Mouse (Mus musculus) brain, embryonic 14.5 days (tissue): ENCODE data around the gene Fktn. TPM values are rescaled to one million over a fixed set of nuclear protein-coding genes. Genes with fewer than 3 reads are reported as not detected.
"Not testable (repeated sequence)": the region's sequence is repeated elsewhere in the genome, so short reads cannot be mapped to it uniquely, and the experiment has no call there.

Experiments used
- DNase-seq: peaks from one replicate; pipeline ENCODE4 v3.0.0-alpha.2; 2011; ENCODE audit warnings: low read depth
- CTCF ChIP-seq: fragments of 200-500 bp; IDR thresholded peaks from 2 replicates; pipeline ENCODE4 v1.5.1; 2012; ENCODE audit warnings: inconsistent platforms, mild to moderate bottlenecking, moderate library complexity, borderline replicate concordance; ENCODE audit not compliant: insufficient read depth, insufficient read length; ENCODE audit errors: extremely low read depth
- POLR2A ChIP-seq: fragments of 200-500 bp; IDR thresholded peaks from 2 replicates; pipeline ENCODE4 v1.6.1; 2012; ENCODE audit warnings: mild to moderate bottlenecking, inconsistent platforms, borderline replicate concordance; ENCODE audit not compliant: poor library complexity, insufficient read depth, insufficient read length, severe bottlenecking; ENCODE audit errors: extremely low read depth
- polyA plus RNA-seq: library from polyadenylated mRNA; depleted of rRNA; stranded (reverse); fragments of >200 nt; gene quantifications from 2 replicates; pipeline ENCODE4 v1.2.3, GENCODE M21; 2012; rRNA removed

The Fktn gene
- polyA plus RNA-seq, result 14.5 and 16.0 TPM in 2 replicates

DNA sequence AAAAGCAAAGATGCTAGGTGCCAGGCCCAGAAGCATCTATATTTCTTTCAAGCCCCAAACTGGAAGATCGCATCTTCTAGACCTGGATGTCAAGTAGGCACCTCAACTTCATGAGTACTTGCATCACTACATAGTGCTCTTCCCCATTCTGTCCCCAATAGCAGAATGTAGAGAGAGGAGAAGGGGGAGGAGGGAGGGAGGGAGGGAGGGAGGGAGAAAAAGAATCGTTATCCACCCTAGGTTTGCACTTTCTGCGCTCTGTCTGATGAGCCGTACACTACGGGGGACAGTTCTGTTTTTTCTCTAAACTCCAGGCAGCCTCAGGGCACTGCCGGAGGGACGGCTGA is at the start of gene Fktn:
Gene Fktn, plus strand, starts transcription at position 295 of the 347 bp plus-strand sequence.
- DNase-seq, result no peak
- no peak for TF ChIP-seq CTCF
- TF ChIP-seq POLR2A, result no peak

DNA sequence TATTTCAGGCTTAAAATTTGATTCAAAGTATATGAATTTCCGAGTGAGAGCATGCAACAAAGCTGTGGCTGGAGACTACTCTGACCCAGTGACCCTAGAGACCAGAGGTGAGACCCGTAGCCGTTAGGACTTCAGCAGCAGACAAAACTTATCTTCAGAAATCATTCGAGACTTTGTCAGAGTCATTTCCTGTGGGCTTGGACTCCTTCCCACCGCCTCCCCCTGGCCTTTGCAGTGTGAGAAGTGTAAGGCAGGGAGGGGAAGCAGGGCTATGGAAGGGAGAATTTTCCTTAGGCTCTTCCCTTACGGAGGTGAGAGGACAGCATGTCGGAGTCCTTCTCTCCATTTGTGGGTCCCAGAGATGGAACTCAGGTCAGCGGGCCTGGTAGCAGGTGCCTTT is 31.7 kb upstream of the Fktn start:
- no peak for TF ChIP-seq POLR2A
- DNase-seq, result no peak

DNA sequence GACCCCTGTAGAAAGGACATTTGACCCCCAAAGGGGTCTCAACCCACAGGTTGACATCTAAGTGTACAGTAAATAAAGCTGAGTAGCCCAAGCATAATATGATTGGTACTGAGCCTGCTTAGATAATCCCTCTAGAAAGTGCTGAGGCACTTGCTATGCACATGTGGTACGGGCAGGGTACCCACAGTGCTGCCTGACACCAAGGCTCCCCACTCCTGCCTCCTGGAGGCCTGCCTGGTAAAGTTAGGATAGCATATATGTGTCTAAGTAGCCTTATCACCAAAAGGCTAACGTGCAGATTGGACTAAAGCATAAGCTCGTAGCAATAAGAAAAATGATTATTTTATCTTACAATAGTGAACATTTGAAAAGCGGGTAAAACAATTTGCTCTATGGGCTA is 24.8 kb upstream of the Fktn start:
- no peak for DNase-seq
- no peak for TF ChIP-seq POLR2A
- no peak for TF ChIP-seq CTCF

DNA sequence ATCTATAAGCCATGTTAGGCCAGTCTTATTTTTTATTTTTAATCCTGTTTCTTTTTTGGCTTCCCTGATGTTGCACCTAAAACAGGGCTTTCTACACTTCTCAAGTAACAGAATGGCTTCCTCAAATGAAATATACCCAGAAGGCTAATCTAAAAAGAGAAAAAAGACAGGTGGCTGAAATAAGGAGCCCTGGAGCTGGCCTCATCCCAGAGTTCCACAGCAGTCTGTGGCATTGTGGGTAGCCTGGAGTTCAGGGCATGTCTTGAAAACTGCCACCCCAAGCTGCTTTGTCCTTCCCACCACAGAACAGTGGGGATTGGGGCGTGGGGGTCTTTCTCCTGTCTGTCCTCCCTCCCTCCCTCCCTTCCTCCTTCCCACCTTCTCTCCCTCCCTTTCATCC is 22.4 kb upstream of the Fktn start:
- DNase-seq, result peak; percentile 20
- TF ChIP-seq CTCF, result no peak
- TF ChIP-seq POLR2A, result no peak

DNA sequence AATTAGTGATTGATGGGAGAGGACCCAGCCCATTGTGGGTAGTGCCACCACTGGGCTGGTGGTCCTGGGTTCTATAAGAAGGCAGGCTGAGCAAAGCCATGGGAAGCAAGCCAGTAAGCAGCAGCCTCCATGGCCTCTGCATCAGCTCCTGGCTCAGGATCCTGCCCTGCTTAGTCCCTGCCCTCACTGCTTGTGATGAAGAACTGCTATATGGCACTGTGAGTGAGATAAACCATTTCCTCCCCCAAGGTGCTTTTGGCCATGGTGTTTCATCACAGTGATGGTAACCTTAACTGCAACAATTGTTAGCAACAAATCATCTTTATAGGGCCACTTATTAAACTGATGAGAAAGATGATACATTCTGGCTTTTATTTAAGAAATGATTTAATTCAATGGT is 4.6 kb upstream of the Fktn start:
- peak; percentile 7 for DNase-seq

DNA sequence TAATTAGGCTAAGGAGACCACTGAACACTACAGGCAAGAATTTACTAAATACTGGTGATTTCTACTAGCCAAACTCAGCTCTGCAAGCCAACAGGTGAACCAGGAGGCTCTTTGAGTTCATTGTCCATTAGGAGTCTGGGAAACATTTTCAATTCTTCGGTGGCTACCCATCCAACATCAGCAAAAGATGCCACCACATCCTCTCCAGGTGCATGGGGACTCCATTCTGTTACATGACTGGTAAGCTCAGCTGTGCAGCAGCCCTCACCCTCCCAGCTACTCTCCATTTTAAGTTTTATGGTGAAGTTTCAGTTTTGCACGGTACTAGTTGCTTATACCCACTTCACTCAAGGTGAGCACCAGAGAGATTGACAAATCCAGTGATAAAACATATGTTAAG is 3.8 kb upstream of the Fktn start:
- TF ChIP-seq POLR2A, result no peak
- TF ChIP-seq CTCF, result no peak
- no peak for DNase-seq

DNA sequence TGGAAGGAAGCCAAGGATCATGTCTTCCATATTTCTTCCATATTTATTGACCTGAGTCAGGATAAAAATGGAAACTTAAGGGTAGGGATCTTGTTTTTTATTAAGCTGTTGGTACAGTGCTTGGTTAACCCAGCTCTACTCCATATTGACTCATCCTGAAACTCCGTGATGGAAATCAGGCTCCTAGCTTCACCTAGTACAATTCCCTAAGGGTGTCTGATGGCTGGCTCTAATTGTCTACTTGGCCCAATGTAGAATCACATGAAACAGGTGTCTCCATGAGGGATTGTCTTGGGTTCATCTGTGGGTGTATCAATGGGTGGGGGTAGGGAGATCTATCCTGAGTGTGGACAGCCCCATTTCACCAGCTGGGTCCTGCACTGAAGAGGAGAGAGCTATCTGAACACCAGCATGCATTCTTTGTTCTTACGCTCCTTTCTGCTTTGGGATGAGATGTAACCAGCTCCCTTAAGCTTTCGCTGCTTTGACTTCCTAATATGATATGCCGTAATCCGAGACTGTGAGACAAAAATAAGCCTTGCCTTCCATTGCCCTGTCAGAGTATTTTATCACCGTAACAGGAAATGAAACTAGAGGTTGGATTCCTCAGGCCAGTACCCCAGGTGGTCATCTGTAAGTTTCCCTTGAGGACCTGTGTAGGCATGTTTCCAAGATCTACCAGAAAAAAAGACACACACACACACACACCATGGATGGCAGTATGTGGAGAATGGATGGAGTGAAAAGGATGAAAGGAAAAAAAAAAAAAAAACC is 3.1 kb upstream of the Fktn start:
- TF ChIP-seq CTCF (no peak), POLR2A (no peak)
- DNase-seq, result no peak

DNA sequence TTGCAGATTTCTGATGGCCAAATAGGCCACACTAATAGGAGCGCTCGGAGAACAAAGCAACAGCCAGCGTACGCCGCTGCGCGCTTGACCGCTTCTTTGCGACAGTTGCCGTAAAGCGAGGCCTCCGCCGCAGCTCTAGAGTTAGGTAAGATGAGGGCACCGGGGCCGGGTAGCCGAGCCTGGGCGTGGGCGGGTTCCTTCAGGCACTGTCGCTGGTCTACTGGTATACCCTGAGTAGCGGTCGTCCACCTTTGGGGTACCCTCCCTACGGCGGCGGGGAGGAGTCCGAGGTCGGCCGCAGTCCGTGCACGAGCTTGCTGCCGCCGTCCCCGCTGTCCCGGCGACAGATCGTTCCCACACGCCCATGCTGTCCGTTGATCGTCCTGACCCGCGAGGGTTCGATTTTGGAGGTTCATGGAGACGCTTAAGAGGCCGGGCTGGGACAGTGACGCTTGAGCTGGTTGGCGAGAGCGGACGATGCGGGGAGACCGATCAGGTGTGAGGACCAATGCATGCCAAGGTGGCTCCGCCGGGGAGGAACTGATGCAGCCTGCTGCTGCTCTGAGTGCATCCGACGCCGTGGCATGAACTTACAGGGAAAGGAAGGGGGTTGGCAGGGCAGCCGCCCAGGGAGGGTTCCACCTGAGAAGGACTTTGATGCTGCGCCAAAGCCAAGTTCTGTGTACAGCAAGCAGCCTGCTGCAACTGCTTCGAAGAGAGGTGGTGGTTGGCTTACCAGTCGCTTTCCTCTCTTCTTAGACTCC is 435 bp downstream of the Fktn start:
- DNase-seq, result peak; percentile 98
- TF ChIP-seq POLR2A (peak; percentile 58; the same call in 1 of the 2 replicates), CTCF (no peak)

DNA sequence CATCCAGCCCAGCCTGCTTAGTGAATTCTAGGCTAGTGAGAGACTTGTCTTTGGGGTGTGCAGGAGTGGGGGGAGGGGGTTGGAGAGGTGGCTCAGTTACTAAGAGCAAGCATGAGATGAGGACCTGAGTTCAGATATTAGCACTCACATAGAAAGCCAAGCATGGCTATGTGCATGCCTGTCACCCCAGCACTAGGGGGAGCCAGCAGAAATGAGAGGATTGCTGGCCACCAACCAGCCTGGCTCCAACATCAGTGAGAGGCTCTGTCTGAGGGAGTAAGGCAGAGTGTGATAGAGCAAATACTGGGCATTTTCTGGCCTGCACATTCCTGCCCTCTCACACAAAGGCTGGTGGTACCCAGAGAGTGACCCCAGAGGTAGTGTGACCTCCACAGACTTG is 2.2 kb downstream of the Fktn start:
- TF ChIP-seq POLR2A, result no peak
- TF ChIP-seq CTCF, result peak; percentile 22; the same call in 1 of the 2 replicates
- DNase-seq, result no peak

DNA sequence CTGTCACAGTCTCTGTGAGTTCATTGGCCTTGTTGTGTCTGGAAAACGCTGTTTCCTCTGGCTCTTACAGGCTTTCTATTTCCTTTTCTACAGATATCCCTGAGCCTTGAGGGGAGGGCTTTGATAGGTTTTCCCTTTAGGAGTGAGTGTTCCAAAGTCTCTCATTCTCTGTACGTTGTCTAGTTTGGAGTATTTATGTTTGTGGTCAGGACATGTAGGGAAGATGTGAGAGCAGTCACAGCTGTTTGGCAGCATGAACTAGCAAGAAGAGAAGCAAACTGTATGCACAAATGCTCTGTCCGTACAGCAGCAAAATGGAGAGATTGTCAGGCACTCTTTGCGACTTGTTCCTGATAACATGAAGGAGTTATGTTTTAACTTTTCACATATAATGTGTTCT is 3.7 kb downstream of the Fktn start:
- DNase-seq, result no peak
- TF ChIP-seq CTCF, result no peak

DNA sequence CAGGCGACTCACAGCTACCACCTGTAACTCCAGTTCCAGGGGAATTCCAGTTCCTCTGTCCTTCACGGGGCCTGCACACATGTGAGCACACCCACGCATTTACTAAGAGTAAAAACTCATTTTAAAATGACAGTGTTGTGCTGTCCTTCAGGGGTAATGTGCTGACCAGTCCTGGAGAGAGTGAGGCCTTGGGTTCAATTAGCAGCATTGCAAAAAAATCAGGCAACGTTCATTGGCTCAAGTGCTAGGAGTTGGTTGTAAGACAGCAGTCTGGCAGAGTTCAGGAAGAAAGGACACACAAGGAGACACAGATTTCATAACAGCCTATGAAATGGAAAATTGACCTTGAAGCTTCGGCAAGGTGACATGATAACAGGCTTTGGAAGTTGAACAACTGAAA is 4.5 kb downstream of the Fktn start:
- no peak for DNase-seq
- TF ChIP-seq POLR2A (no peak), CTCF (no peak)

DNA sequence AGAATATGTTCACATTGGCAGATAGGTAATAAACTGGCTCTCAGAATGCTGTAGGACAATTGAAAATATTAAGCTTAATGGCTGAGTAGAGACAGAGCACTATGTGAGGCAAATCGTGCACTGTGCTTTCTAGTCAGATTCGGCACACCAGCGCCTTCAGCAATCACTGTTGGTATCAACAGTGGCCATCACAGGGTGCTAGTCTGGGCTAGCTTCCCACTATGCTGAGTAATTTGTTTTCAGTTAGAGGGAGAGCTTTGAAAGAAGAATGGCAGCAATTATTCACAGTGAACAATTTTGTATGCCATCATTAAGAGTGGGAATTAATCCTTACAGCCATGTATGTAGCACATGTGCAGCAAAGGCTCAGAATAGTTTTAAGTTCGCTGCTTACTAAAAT is 8.7 kb downstream of the Fktn start:
- DNase-seq, result peak; percentile 89
- no peak for TF ChIP-seq POLR2A
- TF ChIP-seq CTCF, result no peak

DNA sequence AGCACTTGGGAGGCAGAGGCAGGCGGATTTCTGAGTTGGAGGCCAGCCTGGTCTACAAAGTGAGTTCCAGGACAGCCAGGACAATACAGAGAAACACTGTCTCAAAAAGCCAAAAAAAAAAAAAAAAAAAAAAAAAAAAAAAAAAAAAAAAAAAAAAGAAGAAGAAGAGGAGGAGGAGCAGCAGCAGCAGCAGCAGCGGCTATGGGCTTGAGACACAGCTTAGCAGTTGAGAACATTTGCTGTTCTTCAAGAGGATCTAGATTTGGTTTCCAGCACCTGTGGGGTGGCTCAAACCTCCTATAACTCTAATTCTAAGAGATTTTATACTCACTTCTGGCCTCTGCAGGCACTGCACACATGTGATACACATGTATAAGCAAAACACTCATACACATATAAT is 12.3 kb downstream of the Fktn start:
- DNase-seq, result not testable (repeated sequence)
